Mouse (Mus musculus) liver, embryonic 11.5 days (tissue): ENCODE measurements around the gene Ldlrad3. TPM values are rescaled to one million over a fixed set of nuclear protein-coding genes. Genes with fewer than 3 reads are reported as not detected.

ENCODE experiments used
- ATAC-seq: fragments of 200-750 bp; cut with Nextera tagmentation; replicated peaks from 2 replicates; pipeline ENCODE4 v1.8.0; 2017; ENCODE audit warnings: moderate number of reproducible peaks, mild to moderate bottlenecking, moderate TSS enrichment, moderate library complexity; ENCODE audit not compliant: low FRiP score
- DNase-seq: peaks from one replicate; pipeline ENCODE4 v3.0.0-alpha.2; 2017; ENCODE audit warnings: low spot score
- H3K27ac ChIP-seq: fragments of 300-500 bp; sonication (generic); 2 replicates; pipeline ENCODE4 v1.5.1; 2014; ENCODE audit warnings: mild to moderate bottlenecking, low read depth, low read length, control low read depth
- H3K27me3 ChIP-seq: fragments of 300-500 bp; sonication (generic); replicated peaks from 2 replicates; pipeline ENCODE4 v1.6.1; 2014; ENCODE audit warnings: low read length, mixed read lengths; ENCODE audit not compliant: control insufficient read depth, insufficient read depth
- H3K36me3 ChIP-seq: fragments of 300-500 bp; sonication (generic); 2 replicates; pipeline ENCODE4 v1.6.1; 2014; ENCODE audit warnings: mild to moderate bottlenecking, low read length, moderate library complexity, mixed read lengths; ENCODE audit not compliant: control insufficient read depth, insufficient read depth
- H3K4me1 ChIP-seq: fragments of 300-500 bp; sonication (generic); replicated peaks from 2 replicates; pipeline ENCODE4 v1.6.1; 2014; ENCODE audit warnings: low read length, mixed read lengths; ENCODE audit not compliant: control insufficient read depth, insufficient read depth
- H3K4me2 ChIP-seq: fragments of 300-500 bp; sonication (generic); 2 replicates; pipeline ENCODE4 v1.6.1; 2014; ENCODE audit warnings: mild to moderate bottlenecking, control low read depth, moderate library complexity
- H3K4me3 ChIP-seq: fragments of 300-500 bp; sonication (generic); 2 replicates; pipeline ENCODE4 v1.5.1; 2014; ENCODE audit warnings: low read depth, low read length, control low read depth
- H3K9ac ChIP-seq: fragments of 300-500 bp; sonication (generic); 2 replicates; pipeline ENCODE4 v1.6.1; 2014; ENCODE audit warnings: low read depth, low read length, control low read depth
- H3K9me3 ChIP-seq: fragments of 300-500 bp; sonication (generic); 2 replicates; pipeline ENCODE4 v1.6.1; 2016; ENCODE audit warnings: low read length, inconsistent platforms, mixed read lengths; ENCODE audit not compliant: control insufficient read depth
- WGBS: fragments of 180-500 bp; shearing (Covaris S2); extraction: QIAGEN DNeasy Blood & Tissue Kit; methylation state at CpG from one replicate; pipeline ENCODE4 v1.1.7; 2014; 5-methylcytosine and 5-hydroxymethylcytosine counted together
- polyA plus RNA-seq: library from polyadenylated mRNA; unstranded; fragments of >200 nt; fragmentation: Nextera tagmentation; extraction: Ambion mirVana; gene quantifications from 2 replicates; pipeline ENCODE4 v1.2.1, GENCODE M21; 2014

Gene Ldlrad3
- polyA plus RNA-seq, 1 experiment from 2014 or later, result 17.9 TPM

GRCm38 (mm10) chr2:102040011-102040410 is 146.2 kb downstream of the Ldlrad3 start:
- Histone ChIP-seq H3K4me3 (no peak overlapping the region), H3K27me3 (no peaks in the 10 kb centered on the region), H3K9me3 (no peaks in the 10 kb centered on the region), H3K36me3 (no peaks in the 10 kb centered on the region), H3K4me1 (peaks cover 11% of the 10 kb centered on the region), H3K4me2 (no peak overlapping the region), H3K27ac (no peak overlapping the region), H3K9ac (no peak overlapping the region)
- no peak for DNase-seq
- no peak for ATAC-seq
- WGBS, result 88% methylated on average over 2 of the region's 2 CpGs

GRCm38 (mm10) chr2:102038895-102039667 is 147.1 kb downstream of the Ldlrad3 start:
- Histone ChIP-seq H3K4me1 (peaks cover 11% of the 10 kb centered on the region), H3K4me2 (no peak overlapping the region), H3K9me3 (no peaks in the 10 kb centered on the region), H3K27ac (no peak overlapping the region), H3K27me3 (no peaks in the 10 kb centered on the region), H3K4me3 (no peak overlapping the region), H3K9ac (no peak overlapping the region), H3K36me3 (no peaks in the 10 kb centered on the region)
- 59% methylated on average over 7 of the region's 7 CpGs for WGBS
- DNase-seq, result no peak
- no peak; the same call in 1 of the 2 replicates for ATAC-seq

- 61% methylated on average over 10 of the region's 10 CpGs for WGBS
- no peak overlapping the region for H3K27ac ChIP-seq
- H3K36me3 ChIP-seq, result no peaks in the 10 kb centered on the region
Observed at GRCm38 (mm10) chr2:102038229-102038894, 147.8 kb downstream of the Ldlrad3 start.

GRCm38 (mm10) chr2:102036665-102037511 is 149.3 kb downstream of the Ldlrad3 start:
- H3K4me2 ChIP-seq, result peak overlapping the region; percentile 48
- H3K27ac ChIP-seq, result no peak overlapping the region
- peak; percentile 84 for ATAC-seq
- no peak overlapping the region for H3K4me3 ChIP-seq
- H3K36me3 ChIP-seq, result no peaks in the 10 kb centered on the region
- peaks cover 11% of the 10 kb centered on the region for H3K4me1 ChIP-seq
- H3K9ac ChIP-seq, result no peak overlapping the region
- 32% methylated on average over 18 of the region's 18 CpGs for WGBS
- peak; percentile 47 for DNase-seq
- H3K27me3 ChIP-seq, result no peaks in the 10 kb centered on the region
- no peaks in the 10 kb centered on the region for H3K9me3 ChIP-seq

More at GRCm38 (mm10) chr2:102038229-102038894, 147.8 kb downstream of the Ldlrad3 start:
- H3K4me2 ChIP-seq, result no peak overlapping the region
- ATAC-seq (no peak), DNase-seq (no peak)
- H3K4me1 ChIP-seq, result peaks cover 11% of the 10 kb centered on the region
- no peaks in the 10 kb centered on the region for H3K9me3 ChIP-seq
- H3K9ac ChIP-seq, result no peak overlapping the region
- H3K4me3 ChIP-seq, result no peak overlapping the region
- H3K27me3 ChIP-seq, result no peaks in the 10 kb centered on the region

GRCm38 (mm10) chr2:102034513-102034879 is 151.7 kb downstream of the Ldlrad3 start:
- no peaks in the 10 kb centered on the region for H3K36me3 ChIP-seq
- H3K27me3 ChIP-seq, result no peaks in the 10 kb centered on the region
- no peak for DNase-seq
- no peak overlapping the region for H3K4me3 ChIP-seq
- 51% methylated on average over 11 of the region's 11 CpGs for WGBS
- no peak overlapping the region for H3K4me2 ChIP-seq
- H3K4me1 ChIP-seq, result peaks cover 11% of the 10 kb centered on the region
- no peaks in the 10 kb centered on the region for H3K9me3 ChIP-seq
- no peak overlapping the region for H3K27ac ChIP-seq
- no peak overlapping the region for H3K9ac ChIP-seq
- no peak for ATAC-seq

GRCm38 (mm10) chr2:102033818-102034512 is 152.2 kb downstream of the Ldlrad3 start:
- DNase-seq, result no peak
- Histone ChIP-seq H3K4me3 (no peak overlapping the region), H3K4me2 (no peak overlapping the region), H3K9me3 (no peaks in the 10 kb centered on the region), H3K36me3 (no peaks in the 10 kb centered on the region), H3K9ac (no peak overlapping the region), H3K27ac (no peak overlapping the region), H3K4me1 (peaks cover 11% of the 10 kb centered on the region), H3K27me3 (no peaks in the 10 kb centered on the region)
- 61% methylated on average over 9 of the region's 9 CpGs for WGBS
- ATAC-seq, result no peak

GRCm38 (mm10) chr2:102032713-102033343 is 153.4 kb downstream of the Ldlrad3 start:
- Histone ChIP-seq H3K4me1 (peaks cover 11% of the 10 kb centered on the region), H3K4me2 (no peak overlapping the region), H3K27ac (no peak overlapping the region), H3K9me3 (no peaks in the 10 kb centered on the region), H3K36me3 (no peaks in the 10 kb centered on the region), H3K27me3 (no peaks in the 10 kb centered on the region), H3K4me3 (no peak overlapping the region), H3K9ac (no peak overlapping the region)
- no peak for DNase-seq
- WGBS, result 85% methylated on average over 9 of the region's 9 CpGs
- no peak for ATAC-seq

- Histone ChIP-seq H3K36me3 (no peaks in the 10 kb centered on the region), H3K9ac (no peak overlapping the region), H3K4me3 (no peak overlapping the region), H3K4me1 (no peaks in the 10 kb centered on the region), H3K9me3 (no peaks in the 10 kb centered on the region), H3K27ac (no peak overlapping the region), H3K4me2 (no peak overlapping the region), H3K27me3 (no peaks in the 10 kb centered on the region)
- DNase-seq (no peak), ATAC-seq (no peak)
- 32% methylated on average over 5 of the region's 5 CpGs for WGBS
Observed at GRCm38 (mm10) chr2:102030652-102031051, 155.5 kb downstream of the Ldlrad3 start.
